Mouse (Mus musculus): ENCODE data around the gene B3gat2.

Gene B3gat2

DNA sequence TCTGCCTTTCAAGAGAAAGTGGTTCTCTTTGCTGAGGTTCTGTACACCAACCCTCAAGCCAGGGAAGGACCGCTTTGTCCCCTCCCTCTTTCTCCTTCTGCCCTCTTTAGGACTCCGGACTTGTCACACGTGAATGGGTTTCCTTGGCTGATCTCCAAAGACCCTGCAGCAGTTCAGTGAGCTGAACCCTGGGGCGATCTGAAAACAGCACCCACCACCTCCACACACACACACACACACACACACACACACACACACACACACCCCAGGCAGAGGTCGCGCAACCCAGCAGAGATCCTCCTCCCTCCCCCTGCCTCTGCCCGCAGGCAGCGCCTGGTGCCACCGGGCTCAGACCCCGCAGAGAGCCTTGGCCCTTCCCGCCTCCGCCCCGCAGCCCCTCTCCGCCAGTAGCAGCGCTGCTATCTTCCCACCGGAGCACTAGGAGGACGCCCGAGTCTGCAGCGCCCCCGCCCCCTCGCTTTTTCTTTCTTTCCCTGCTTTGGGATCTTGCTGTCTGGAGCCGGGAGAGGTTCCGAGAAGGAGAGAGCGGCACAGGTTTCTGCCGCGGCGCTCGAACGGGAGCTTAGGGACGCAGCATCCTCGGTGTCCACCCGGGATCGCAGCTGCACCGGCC is at the start of gene B3gat2:
TSS of gene B3gat2 (plus strand) at position 252 of the 634 bp plus-strand sequence.
- DNase-seq (ENCODE audit: low spot score in 2 of 2): no peak

DNA sequence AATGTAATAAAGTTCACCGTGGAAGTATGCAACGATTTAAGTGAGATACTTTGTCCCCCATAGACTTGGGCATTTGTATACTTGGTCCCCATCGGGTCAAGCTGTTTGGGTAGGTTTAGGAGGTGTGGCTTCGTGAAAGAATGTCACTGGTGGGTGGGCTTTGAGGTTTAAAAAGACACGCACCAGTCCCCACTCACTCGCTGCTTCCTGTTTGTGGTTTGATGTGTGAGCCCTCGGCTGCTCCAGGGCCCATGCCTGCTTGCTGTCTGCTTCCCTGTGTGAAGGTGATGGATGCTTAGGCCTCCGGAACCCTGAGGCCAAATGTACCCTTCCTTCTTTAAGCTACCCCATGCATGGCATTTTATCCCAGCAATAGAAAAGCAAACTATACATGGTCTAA is 41.2 kb upstream of the B3gat2 start:
- peak; percentile 6 to 55 for DNase-seq (ENCODE audit: low spot score in 2 of 2)

DNA sequence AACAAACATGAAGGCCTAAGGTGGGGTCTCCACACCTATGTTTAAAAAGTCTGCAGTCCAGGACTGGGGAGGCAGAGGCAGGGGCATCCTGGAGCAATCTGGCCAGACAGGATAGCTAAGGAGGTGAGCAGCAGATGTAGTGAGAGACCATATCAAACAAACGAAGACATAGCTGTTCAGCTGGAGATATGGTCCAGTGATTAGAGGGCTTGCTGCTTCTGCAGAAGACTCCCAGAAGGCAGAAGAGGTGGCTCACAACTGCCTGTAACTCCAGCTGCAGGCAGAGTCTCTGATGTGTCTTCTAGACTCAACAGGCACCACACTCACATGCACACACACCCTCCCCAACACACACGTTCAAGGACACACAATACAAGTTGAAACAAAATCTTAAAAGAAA is 40.5 kb upstream of the B3gat2 start:
- DNase-seq (ENCODE audit: low spot score in 2 of 2): peak in 1 of 2 experiments; percentile 34

DNA sequence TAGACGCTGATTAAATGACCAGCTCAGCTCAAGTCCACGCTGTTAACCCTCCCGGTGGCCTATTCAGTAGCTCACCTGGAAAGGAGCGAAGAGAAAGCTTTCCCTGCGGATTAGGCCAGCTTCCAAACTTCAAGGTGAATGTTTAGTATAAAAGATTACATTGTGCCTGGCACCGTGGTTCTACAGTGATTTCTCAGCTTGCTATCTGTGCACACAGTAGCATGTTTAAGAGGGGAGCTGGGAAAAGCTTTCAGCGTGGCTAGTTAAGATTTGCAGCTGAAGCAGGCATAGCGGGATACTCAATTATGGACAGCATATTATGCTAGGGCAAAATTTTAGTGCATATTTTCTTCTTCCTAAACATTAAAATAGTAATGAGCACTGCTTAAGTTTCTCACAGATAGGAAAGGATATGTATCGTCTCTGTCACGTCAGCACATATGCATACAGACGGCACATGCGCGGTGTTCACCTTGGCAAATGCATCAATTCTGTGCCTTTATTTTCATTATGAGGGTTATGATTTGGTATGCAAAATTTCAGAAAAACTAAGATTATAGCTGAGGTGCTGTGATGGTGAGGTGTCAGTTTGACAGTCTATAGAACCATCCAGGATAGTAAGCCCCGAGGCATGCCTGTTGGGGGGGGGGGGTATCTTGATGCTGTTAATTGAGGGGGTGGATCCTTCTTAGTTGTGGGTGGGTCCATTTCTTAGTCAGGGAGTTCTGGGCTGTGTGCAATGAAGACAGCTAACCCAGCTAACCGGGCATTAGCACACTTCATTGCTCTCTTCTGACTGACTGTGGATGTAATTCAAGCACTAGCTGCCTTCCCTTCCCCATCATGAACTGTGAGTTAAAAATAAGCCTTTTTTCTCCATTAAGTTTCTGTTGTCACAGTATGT is 38.8 kb upstream of the B3gat2 start:
- DNase-seq (ENCODE audit: low spot score in 2 of 2): no peak

DNA sequence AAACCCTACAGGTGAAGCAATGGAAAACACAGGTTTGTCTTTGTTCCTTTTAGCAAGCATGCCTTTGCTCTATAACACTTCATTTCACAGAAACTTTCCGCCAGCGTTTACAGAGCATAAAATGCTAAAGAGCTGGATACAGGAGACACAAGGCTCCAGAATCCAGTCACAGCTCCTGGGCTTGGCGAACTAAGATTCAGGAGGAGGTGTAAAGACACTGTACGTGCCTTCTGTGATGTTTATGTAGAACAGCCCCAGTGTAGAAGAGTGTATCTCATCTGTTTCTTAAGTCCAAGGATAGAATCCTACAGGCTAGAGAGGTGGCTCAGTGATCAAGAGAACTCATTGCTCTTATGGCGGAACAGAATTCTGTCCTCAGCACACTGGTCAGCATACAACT is 30.2 kb upstream of the B3gat2 start:
- DNase-seq (ENCODE audit: low spot score in 2 of 2): no peak

DNA sequence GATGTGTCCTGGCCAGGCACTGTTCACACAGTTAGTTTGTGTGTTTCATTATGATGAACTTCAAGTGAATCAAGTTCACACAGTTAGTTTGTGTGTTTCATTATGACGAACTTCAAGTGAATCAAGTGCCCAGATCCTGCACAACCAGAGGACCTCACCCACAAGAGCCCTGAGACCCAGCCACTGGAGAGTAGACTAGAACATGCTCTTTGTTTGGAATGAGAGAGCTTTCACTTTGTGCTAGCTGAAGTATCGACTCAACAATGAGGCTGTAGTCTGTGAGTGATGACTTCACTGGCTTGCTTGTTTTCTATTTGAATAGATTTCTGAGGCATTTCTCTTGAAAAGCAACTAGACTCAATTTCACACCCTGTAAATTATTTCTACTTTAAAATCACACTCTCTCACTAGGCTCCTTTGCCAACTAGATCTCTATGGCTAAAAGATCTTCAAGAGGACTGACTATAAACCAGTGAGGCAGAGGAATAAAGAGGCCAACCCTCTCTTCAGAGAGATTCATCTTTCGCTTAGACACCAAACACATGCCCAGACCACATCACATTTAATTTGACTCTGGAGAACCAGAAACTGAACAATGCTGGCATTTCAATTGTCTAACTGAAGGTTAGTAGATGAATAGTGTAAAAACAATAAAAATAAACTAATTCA is 10.6 kb upstream of the B3gat2 start:
- DNase-seq (ENCODE audit: low spot score in 2 of 2): no peak

DNA sequence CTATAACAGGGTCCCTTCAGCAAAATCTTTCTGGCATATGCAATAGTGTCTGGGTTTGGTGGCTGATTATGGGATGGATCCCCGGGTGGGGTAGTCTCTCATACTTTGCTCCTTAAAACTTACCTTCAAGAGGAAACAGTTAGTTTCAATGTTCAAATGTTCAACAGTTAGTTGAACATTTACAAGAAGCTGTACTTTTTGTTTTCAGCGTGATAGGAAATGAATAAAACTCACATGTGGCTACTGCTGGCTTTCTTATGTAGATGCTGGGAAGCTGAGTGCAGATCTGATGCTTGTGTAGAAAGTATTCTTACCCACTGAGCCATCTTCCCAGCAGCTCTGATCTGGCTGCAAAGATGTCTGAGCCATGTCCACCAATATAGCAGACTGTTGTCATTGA is 8.5 kb upstream of the B3gat2 start:
- no peak for DNase-seq (ENCODE audit: low spot score in 2 of 2)

DNA sequence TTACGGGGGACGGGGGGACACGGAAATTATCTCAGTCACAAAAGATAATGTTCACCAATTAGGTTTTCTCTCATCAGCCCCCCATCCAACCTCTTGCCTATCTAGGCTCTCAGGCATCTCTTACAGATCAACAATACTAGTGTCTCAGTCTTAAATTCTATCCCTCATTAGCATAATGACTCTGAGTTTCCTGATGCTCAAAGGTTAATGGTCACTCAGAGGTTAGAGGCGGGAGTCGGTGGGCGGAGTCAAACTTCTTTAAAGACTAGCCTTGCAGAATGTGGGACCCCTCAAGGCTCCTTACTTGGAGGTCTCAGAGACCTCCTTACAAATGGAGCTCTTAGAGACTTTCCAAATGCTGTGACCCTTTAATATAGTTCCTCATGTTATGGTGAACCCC is 8.0 kb upstream of the B3gat2 start:
- no peak for DNase-seq (ENCODE audit: low spot score in 2 of 2)

DNA sequence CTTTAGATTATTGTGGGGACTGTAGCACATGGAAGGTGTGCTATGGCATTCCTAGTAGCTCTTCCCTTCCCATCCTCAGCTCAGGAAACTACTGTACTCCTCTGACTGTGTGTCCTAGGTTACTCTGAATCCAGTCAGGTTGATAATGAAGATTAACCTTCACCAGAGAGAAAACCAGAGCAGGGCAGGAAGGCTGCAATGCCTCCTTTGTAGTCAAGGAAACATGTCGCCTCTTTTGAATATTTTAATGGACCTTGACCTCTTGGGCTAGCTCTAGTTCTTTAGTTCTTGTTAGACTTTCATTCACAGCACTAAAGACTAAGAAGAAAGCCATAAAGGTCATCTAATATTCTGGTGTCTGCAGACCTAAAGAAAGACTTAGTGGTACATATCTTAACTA is 7.2 kb upstream of the B3gat2 start:
- no peak for DNase-seq (ENCODE audit: low spot score in 2 of 2)

DNA sequence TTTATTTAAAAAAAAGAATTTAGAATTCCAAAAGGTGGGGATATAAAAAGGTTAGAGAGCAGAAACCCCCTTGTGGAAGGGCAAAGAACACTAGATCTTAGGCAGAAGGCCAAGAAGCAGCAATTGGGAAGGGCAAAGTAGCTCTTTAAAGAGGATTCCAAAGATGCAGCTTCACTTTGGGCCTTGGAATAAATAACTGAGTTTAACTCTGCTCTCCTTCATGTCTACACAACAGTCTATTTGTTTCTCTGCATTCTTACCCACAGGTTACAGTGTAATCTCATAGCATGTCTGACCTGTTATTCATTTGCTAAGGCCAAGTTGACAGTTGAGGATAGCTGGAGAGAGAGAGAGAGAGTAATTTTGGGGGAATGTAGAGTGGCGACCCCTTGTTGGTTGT is 6.6 kb upstream of the B3gat2 start:
- no peak for DNase-seq (ENCODE audit: low spot score in 2 of 2)

DNA sequence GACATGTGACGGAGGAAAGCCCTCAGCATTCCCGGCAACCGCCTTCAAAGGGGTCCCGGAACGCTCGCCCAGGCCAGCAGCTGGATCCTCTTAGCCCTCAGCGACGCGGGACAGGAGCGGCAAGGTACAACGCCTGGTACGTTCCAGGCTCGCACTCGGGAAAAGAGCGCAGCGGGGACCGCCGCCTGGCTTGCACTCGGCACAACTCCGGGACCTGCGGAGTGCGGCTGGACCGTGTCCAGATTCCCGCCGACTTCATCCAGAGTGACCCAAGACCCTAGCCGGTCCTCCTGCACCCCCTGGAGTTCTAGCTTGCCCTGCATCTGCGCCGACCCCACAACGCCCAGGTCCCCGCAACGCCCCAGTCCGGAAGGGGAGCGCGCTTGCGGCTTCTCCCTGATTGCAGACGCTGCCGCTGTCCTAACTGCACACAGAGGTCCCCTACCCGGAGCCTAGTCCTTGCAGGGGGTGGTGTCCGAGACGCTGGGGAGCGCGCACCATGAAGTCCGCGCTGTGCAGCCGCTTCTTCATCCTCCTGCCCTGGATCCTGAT is 659 bp downstream of the B3gat2 start:
- DNase-seq (ENCODE audit: low spot score in 2 of 2): peak; percentile 5 to 17

DNA sequence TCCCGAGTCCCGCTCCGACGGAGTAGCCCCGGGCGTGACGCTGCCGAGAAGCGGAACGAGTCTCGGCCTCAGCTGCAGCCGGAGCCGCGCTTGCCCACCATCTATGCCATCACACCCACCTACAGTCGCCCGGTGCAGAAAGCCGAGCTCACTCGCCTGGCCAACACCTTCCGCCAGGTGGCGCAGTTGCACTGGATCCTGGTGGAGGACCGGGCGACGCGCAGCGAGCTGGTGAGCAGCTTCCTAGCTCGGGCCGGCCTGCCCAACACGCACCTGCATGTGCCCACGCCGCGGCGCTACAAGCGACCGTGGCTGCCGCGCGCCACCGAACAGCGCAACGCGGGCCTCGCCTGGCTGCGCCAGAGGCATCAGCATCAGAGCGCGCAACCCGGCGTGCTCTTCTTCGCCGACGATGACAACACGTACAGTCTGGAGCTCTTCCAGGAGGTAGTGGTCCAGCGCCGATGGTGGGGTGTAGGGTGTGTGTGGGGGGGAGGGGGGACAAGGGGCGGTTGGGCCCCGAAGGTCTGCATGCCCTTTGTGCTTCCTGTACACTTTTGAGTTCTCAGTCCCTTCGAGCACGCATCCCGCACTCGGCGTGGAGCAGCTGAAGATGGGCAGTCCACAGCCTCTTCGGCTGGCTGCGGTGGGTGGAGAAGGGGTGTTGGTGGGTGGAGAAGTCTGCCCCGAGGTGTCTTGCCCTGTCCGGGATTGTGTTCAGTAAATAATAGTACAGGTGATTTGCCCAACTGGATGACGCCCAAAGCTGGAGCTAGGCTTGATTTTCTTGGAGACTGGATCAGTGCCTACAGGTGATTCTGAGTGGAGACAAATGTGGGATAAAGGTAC is 1.5 kb downstream of the B3gat2 start:
- peak; percentile 71 to 89 for DNase-seq (ENCODE audit: low spot score in 2 of 2)

DNA sequence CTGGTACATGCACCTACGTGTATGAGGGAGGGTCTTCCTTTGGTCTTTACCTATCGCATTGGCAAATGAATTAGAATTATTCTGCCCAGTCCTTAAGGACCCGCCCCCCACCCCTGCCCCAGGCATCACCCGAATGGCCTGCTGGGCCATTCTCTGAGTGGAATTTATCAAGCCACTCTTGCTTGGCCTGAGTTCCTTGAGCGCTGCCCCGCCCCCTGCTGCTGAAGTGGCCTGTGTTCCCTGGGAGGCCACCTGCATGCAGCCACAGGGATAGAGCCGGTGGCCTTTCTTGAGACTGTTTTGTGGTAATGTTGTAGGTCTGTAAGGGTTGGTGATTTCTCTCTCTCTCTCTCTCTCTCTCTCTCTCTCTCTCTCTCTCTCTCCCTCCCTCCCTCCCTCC is 2.2 kb downstream of the B3gat2 start:
- DNase-seq (ENCODE audit: low spot score in 2 of 2): no peak

DNA sequence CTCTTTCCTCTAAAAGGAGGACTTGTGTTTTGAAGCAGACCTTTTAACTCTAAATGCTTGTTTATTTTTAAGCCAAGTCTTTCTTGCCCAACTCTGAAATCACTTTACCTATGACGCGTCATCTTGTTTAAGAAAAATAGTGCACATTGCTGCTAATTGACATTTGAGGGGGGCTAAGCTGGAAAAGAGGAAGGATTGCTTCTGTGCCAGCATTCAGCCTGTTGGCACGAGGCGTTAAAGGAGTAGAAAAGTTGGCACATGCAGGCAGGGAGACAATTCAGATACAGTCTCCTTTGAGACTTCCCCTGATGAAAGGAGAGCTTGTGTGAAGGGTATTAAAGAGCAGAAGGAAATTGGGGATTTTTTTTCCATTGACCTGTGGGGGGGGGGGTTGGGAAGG is 3.2 kb downstream of the B3gat2 start:
- no peak for DNase-seq (ENCODE audit: low spot score in 2 of 2)

DNA sequence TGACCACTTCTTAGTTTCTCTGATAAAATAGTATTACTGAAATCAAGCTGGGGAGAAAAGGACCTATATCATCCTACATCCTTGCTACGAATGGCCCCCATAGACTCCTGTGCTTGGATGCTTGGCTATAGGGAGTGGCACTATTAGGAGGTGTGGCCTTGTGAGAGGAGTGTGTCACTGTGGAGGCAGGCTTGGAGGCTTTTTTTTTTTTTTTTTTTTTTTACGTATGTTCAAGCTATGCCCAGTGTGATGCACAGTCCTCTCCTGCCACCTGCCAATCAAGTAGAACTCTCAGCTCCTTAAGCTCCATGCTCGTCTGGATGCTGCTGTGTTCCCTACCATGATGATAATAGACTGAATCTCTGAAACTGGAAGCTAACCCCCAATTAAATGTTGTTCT is 11.5 kb downstream of the B3gat2 start:
- no peak for DNase-seq (ENCODE audit: low spot score in 2 of 2)

DNA sequence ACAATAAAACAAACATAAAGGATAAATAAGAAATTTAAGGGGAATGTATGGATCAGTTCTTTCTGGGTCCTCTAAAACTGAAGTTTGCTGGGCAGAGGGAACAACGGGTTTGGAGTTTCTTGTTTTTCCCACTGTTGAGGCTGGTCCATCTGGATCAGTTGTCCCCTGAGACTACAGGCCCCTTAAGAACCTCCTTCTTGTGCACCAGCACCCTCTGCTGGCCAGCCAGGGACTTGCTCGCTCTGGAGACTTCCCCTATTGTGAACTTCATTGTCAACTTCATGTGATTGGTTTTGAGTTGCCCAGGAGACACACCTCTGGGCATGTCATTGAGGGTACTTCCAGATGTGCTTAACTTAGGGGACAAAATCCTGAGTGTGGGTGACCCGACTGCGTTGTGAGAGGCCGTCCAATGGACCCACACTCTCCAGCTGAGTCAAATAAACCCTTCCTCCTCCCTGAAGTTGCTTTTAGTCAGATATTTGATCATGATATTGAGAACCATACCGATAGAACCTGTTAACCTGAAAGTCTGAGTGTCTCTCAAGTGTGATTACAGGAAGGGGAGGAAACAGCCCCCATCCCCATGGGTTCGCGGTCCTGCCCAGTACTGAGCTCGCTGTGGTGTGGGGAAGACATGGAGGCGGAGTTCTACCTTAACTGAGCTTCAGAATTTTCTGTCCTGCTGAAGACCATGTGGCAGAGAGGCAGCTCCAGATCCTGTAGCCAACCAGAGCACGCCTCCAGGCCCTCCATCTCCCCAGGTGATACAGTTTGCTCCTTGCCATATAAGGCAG is 31.4 kb downstream of the B3gat2 start:
- peak; percentile 51 to 82 for DNase-seq (ENCODE audit: low spot score in 2 of 2)

DNA sequence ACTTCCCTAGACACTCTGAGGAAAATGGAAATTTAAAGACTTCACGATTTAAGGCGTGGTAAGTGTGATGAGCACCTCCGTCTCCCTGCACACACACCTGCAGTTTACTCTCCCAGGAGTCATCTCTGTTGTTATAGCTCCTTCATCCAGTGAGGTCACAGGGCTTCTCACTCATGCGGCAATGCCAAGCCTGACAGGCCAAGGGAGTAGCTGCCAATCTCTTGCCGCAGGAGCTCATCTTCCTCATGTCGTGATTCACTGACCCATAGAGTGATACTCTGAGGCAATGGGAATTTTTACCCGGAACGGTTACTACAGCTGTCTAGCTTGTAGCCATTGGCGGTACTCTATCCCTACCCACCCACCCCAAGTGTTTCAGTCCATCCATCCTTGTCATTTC is 36.8 kb downstream of the B3gat2 start:
- no peak for DNase-seq (ENCODE audit: low spot score in 2 of 2)

DNA sequence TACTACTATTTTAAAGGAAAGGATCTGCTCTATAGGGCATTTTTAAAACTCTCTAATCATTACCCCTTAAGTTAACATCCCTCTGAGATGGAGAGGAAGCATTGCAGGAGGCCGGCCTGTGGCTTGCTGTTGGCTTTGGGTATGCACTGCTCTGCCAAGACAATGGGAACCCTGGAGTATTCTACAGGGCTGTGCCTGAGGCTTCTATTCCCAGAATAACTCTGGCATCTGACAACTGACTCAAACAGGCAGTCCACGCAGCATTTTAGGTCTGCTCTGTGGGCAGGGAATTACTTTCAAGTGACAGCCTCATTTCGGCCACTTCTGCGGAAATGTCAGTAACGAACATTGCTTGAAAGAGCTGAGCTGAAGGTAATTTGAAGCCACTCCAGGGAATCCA is 60.1 kb downstream of the B3gat2 start:
- no peak for DNase-seq (ENCODE audit: low spot score in 2 of 2)

DNA sequence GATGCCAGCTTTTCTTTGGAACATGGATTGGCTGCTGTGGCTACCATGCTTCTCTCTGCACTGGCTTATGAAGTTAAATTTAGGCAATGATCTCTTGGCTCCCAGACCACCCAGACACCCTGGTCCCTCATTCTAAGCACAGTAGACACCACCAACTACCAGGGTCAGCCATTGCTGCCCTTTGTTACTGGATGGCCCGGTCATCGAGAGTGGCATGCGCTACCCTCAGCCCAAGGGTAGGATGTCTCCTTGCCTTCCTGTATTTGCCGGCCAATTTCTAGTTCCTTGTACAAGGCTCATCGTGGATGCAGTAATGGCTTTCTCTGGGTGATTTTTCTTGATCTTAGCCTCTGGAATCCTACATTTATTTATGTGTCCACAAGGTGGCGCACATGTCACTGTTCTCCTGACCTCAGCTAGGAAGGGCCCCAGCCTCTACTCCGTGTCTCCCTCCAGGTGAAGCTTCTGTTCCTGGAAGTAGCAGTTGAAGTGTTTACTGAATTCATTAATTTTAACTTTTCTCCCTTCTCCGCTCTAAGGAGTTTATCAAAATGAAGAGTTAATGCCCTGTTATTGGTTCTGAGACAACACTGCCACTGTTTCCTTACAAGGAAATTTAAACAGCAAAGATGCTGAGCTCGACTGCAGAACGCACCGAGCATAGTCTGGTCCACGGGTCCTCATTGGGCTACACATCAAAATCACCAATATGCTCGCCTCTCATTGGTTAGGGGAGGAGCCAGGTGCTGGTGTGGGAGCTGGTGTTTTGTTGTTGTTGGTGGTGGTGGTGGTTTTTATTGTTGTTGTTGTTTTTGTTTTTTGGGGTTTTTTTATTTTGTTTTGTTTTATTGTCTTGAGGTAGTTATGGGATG is 65.6 kb downstream of the B3gat2 start:
- DNase-seq (ENCODE audit: low spot score in 2 of 2): peak in 1 of 2 experiments; percentile 56

DNA sequence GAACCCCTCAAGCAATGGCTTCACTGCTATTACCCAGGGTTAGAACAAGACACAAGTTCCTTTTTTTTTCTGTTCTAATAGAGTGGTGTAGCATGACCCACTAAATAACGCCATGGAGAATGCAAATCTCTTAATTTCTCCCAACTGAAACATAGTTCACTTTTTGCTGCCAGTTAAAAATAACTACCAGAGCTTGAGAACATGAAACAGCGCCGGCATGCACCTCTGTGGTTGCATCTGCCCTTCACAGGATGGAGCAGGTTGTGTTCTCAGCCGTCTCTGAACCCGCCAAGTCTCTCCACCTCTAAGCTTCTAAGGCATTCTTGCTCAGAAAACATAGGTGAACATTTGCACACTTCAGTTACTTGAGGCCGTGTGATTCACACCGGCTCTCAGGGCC is 72.7 kb downstream of the B3gat2 start:
- no peak for DNase-seq (ENCODE audit: low spot score in 2 of 2)
